Mouse (Mus musculus) adrenal gland, adult (tissue): ENCODE measurements around the gene Kctd5.
"Not testable (repeated sequence)": the region's sequence is repeated elsewhere in the genome, so short reads cannot be mapped to it uniquely, and the experiment has no call there.

Source experiments
- DNase-seq, 2 experiments: peaks; one replicate each; pipeline ENCODE4 v3.0.0; 2022 to 2023; ENCODE audit warnings: low spot score in 1 of 2; ENCODE audit not compliant: inconsistent age in 2 of 2

Gene Kctd5

GRCm38 (mm10) chr17:24072919-24073696 lies at the start of gene Kctd5:
Gene Kctd5, minus strand, starts transcription at chr17:24073485.
- DNase-seq: peak; percentile 95 to 98

DNA sequence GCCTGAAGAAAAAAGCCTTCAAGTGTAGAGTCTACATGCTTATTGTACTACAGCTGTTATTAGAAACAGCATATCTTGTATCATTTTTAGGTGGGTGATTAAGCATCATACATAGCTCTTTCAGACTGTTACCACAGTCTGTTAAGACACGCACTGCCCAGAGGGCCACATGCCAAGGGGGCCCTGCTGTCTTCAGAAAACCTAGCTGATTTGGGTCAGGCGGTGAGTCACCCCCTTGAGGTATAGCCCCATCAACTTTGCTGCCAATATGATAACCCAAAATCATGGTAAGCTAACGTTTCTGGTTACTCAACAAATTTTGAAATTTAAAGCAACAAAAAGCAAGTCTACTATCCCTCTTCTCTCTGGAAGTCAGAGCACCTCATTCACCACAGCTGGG lies 46.2 kb upstream of the Kctd5 start:
- DNase-seq: no peak

DNA sequence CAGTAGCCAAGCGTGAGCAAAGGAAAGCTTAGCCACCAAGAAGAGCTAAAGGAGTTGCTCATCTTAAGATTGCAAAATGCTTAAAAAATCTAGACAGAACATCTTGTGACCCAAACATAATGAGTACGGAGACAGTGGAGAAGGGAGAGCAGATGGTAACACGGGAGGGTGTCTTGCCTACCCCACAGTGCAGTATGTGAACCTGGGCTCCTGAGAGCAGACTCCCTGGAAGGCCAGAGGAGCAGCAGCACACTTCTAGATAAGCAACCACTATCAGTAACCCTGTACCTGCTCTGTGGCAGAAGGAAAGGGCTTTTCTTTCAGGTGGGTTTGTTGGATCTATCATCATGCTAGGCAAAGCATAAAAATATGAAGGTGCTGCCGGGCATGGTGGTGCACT lies 39.7 kb upstream of the Kctd5 start:
- DNase-seq: no peak

DNA sequence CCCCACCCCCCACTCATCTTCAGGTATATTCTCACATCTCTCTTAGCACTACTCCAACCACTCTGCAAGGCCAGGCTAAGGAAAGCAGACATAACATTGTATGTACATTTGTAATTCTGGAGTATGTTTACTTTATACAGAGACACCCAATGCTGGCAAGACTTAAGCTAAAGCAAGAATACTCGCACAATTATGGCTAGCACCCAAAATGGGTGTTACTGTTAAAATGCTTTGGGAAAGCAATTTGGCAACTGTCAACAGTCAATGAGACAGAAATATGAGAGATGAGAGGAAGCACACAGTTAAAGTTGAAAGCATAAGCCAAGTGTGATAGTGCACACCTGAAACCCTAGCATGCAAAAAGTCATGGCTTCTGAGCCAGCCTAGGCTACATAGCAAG lies 38.0 kb upstream of the Kctd5 start:
- no peak for DNase-seq

DNA sequence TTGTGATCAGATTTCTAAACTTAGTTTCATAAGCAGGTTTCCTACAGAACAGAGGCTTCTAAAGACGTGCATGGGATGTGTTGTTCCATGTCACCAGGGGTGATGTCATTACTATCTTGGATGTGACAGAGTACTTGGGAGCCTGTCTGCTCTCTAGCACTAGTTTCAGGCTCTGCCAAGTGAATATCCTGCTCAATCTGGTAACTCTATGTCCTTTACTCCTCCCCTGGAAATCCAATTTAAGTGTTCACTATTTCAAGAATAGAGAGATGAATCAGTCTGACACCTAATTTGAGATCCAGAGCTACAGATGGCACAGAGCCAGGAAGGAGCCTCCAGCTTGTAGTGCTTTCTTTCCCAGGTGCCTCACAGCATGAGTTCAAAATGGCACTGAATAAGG lies 35.6 kb upstream of the Kctd5 start:
- no peak for DNase-seq

DNA sequence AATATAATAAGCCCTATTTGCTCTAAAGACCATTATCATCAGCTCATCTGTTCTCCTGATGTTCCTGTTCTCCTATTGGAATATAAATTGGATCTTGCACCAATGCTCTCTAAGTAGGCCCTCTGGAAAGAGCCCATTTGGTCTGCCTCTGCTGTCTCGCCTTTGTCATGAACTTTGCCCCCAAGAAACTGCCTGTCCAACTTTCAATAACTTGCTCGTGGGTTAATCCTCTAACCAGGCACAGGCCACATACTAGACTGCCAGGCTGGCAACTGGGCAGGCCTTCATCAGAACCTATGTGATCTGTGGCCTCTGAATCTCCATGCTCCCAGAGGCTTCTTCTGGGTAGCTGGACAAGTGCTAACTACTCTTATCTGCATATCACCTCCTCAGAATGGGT lies 31.8 kb upstream of the Kctd5 start:
- DNase-seq: no peak

GRCm38 (mm10) chr17:24098354-24098753 lies 25.1 kb upstream of the Kctd5 start:
- DNase-seq: no peak

- no peak for DNase-seq
Measured at GRCm38 (mm10) chr17:24090575-24090974, 17.3 kb upstream of the Kctd5 start.

- not testable (repeated sequence) for DNase-seq
Measured at GRCm38 (mm10) chr17:24086399-24086798, 13.1 kb upstream of the Kctd5 start.

- DNase-seq: no peak
Measured at GRCm38 (mm10) chr17:24084593-24084992, 11.3 kb upstream of the Kctd5 start.

- DNase-seq: no peak
Measured at GRCm38 (mm10) chr17:24077101-24077500, 3.8 kb upstream of the Kctd5 start.

DNA sequence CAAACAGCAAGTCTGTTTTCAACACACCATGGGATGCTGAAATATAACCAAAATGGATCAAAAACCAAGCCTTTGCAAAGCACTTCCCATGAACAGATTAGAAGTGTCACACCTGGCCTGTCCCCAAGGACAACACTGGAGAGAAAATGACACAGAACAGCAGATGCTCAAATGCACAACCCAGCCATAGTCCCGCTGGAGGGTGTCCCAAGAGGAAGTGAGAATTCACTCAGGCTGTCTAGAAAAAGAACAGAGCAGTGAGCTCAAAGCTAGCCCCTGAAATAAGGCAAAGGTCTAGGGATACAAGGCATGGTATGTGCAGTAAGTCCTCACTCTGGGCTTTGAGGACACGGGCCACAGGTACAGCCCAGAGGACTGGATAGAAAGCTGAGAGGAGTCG lies 3.8 kb downstream of the Kctd5 start:
- no peak for DNase-seq

- no peak for DNase-seq
Measured at GRCm38 (mm10) chr17:24068271-24068670, 5.0 kb downstream of the Kctd5 start.

- no peak for DNase-seq
Measured at GRCm38 (mm10) chr17:24062459-24063155, 10.7 kb downstream of the Kctd5 start.

- DNase-seq: no peak
Measured at GRCm38 (mm10) chr17:24057730-24058245, 15.5 kb downstream of the Kctd5 start.

DNA sequence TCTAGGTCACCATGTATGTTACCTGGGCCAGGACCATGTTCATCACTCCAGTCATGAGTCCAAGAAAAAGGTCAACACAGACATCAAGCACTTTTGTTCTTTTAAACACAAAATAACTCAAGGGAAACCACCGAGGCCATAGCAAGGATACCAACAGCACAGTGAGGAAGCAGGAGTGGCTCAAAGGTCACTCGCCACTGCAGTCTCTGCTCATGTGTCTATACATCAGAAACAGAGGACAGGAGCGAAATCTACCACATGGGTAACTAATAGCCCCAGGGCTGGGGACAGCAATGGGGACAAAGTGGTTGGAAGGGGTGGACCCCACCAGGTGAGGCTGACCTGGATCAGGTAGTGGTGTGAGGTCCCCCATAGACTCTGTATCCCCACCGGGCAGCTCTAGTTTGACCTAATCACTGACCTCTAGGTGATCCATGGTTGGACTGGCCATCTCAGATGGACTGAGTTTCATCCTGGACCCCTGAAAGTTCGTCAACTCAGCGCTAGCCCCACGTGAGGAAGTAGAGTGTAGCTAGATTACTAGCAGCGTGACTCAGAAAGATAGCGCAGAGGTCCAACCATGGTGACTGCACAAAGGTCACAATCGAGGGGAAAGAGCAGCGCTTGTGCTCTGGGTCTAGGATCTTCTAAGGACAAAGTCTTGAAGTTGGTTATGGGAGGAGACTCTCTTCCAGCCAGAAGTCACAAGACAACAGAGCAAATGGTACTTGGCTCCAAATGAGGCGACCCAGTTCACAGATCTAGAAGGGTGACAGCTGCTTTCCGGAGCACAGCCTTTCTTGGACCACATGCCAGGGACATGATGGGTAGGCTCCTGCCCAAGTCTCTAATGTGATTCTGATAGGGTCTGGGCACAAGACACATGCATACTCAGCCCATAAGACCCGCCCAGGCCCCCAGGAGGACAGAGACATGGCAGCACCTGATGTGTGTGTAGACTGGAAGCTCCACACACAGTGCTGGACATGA lies 16.4 kb downstream of the Kctd5 start:
- DNase-seq: no peak

- no peak for DNase-seq
Measured at GRCm38 (mm10) chr17:24049008-24049407, 24.3 kb downstream of the Kctd5 start.

- no peak for DNase-seq
Measured at GRCm38 (mm10) chr17:24048053-24048452, 25.2 kb downstream of the Kctd5 start.

- no peak for DNase-seq
Measured at GRCm38 (mm10) chr17:24046026-24046425, 27.3 kb downstream of the Kctd5 start.

DNA sequence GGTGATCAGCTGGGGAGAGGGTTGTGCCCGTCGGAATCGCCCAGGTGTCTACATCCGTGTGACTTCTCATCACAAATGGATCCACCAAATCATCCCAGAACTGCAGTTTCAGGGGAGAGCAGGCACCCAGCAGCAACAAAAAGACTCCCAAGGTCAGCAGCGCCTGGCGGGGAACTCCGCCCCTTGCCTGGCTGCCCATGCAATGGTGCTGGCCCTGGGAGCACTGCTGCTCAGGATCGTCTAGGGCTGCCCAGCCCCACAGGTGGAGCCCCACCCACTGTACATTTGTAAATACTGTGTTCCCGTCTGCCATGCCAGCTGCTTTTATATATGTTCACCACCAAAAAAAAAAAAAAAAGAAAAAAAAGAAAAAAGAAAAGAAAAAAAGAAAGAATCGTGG lies 27.7 kb downstream of the Kctd5 start:
- peak; percentile 33 to 58 for DNase-seq

DNA sequence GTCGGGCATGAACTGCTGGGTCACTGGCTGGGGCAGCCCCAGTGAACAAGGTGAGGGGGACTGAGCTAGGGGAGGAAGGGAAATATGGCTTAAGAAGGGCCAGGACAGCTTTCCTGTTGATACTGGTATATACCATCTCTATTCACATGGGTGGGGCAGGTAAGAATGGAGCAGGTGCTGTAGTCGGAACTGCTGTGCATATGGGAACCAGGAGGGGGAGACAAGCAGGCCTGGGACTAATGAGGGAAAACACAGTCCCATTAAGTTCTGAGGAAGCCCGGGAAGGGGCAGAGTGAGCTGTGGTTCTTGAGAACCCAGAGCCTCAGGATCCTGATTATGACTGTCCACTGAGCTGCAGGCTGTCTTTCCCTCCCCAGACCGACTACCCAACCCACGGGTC lies 28.8 kb downstream of the Kctd5 start:
- DNase-seq: no peak
